Mouse (Mus musculus) right cerebral cortex, postnatal 10 days (tissue): ENCODE results near the gene Acoxl.

ENCODE experiments used
- DNase-seq, 2 experiments: peaks; one replicate each; pipeline ENCODE4 v3.0.0; 2021; ENCODE audit warnings: low spot score in 2 of 2

Gene Acoxl

GRCm38 (mm10) chr2:127838576-127838975, at the start of gene Acoxl:
Gene Acoxl (plus strand): TSS chr2:127838876.
- no peak for DNase-seq

- DNase-seq, result no peak
Measured at GRCm38 (mm10) chr2:127789138-127789537, 49.5 kb upstream of the Acoxl start.

DNA sequence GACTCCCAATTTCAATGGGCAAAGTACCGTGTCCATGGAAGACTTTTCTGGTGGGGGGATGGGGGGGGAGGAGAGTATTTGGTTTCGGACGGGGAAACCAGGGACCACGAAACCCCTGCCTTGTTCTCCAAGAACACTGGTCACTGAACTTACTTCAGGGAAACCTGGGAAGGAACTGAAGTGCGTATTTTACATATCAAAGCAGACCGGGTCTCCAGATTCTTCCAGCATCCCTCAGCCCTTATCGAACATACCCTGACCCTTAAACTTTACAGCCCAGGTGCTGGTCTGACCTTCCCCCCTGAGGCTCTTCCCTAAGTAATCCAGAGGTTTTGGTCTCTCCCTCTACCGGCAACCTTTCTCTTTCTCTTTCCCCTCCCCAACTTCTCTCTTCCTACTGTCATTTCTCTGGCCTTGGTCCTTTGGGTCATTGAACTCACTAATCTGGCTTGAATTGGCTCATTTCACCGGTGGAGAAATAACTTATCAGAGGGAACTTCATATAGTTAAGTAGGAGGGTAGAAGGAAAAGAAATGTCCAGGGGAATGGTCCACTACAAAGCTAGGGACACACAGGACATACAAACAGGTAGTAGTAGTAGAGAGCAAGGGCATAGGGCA, 48.9 kb upstream of the Acoxl start:
- DNase-seq, result no peak

GRCm38 (mm10) chr2:127791919-127792603, 46.6 kb upstream of the Acoxl start, which contains the start of gene Mtln:
Gene Mtln (minus strand): TSS chr2:127792488.
- DNase-seq, result peak; percentile 93 to 94

DNA sequence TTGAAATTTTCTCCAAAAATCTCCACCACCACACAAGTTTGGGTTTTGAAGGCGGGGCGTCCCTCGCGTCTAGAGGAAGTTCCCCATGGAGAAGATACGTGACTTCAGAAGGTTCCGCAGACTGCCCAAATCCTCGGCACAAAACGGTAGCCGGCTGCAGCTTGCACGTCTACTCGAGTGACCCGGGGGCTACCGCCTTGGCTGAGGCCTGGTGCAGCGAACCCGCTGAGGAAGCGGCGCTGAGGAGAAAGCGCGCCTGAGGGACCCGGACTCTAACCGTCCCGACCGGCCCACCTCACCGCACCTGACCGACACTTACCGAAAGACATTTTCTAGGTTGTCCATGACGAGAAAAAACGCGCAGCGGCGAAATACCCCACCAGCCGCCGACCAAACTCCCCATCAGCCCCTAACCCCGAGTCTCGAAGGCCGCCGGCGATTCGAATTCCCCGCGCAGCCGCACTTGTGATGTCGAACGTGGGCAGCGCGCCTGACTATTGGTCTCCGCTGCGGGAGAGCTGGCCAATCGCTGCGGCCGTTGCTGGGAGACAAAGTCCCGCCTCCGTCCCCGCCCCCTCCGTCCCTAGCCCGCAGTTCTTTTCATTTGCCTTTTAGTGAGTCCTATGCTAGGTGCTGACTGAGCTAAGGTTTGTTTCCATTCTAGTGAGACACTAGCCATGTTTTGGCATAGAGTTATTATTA, 7.1 kb upstream of the Acoxl start, which contains the start of gene Bub1:
Bub1 (minus strand) TSS at position 465 of the 702 bp plus-strand sequence.
- DNase-seq, result peak; percentile 97 to 98

DNA sequence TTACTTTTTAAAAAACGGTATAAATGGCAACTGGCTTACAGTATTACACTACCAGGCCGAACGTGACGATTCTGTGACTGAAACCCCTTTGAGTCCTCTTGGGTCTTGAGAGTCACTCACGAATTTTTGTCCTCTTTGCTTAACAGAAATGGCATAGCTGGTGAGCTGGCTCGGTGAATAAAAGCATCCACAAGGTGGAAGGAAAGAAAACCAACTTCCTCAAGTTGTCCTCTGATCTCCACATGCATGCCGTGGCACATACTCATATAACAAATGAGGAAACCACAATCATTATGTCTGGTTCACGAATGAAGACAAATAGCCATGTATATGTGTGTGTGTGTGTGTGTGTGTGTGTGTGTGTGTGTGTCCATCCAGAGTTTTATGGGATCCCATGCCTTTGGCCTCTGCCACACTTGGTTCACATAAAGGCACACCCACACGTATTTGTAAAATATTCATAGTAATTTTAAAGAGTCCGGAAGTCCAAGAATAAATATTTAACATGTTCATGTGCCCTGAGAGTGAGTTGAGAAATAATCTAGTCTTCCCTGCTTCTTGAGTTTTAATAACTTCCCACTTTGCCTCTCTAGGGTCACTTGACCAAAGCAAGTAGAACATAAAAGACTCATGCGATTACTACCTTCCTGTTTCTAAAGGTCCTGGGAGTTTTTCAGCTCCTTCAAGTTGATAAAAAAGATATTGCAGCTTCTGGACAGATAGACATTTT, 6.4 kb upstream of the Acoxl start:
- DNase-seq, result no peak

- DNase-seq, result no peak
Measured at GRCm38 (mm10) chr2:127832833-127833190, 5.9 kb upstream of the Acoxl start.

- DNase-seq, result no peak
Measured at GRCm38 (mm10) chr2:127839425-127839824, 749 bp downstream of the Acoxl start.

GRCm38 (mm10) chr2:127841402-127841801, 2.7 kb downstream of the Acoxl start:
- no peak for DNase-seq

DNA sequence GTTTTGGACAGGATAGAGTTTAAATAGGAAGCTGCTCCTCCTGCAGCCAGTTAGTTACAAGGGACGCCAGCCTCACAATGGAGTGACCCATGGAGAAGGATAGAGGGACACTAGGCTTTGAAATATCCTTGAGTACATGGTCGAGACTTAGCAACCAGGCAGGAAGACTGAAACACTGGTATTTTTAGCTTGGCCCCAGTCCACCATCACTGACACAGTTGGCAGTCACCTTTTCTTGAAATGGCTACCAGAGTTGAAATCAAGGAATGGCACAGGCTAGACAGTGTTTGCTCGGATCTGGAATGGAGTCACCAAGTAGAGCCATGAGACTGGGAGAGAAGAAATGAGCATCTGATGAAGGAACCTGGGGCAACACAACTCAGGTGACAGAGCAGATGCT, 3.7 kb downstream of the Acoxl start:
- no peak for DNase-seq

DNA sequence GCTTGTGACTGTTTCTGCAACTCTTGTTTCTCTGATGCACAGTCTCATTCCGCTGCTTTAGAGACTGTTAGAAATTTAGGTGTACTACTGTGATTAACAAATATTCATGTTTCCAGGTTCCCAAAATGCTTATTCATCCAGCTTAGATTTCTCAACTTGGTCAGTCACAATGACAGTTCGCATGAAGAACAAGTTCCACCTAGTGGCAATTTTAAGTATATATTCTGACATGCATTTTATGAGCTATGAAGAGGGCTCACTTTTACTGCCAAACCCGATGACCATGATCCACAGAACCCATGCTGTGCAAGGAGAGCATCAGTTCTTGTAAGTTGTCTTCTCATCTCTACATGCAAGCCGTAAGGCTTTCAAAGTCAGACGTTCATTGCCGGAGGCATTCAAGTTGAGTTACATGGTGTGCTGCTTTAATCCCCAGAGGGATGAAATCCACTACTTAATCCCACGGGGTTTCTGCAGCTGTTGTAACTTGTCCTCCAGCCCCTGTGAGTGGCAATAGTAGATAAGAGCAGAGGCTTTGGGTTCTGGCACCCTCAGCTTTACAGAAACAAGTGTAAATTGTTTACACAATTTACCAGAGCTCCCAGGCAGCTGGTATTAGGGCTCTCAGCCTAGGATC, 6.8 kb downstream of the Acoxl start:
- DNase-seq, result no peak

DNA sequence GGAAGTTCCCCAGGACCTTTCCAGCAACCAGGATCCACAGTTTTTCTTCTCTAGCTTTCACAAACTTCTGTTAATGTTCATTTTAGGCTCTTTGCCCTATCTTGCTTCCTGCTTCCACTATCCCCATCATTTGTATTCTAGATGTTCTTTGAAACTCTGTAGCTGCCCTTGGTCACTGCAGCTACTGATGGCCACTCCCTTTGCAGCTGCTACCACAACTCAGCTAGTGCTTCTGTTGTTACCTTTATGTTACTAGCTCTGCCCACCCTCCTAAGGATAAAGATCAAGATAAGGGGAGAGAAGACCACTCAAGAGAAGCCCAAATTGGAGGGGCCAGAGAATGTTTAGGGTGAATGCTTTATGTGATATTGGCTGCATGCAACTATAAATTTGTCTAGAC, 7.3 kb downstream of the Acoxl start:
- DNase-seq, result no peak

- DNase-seq, result no peak
Measured at GRCm38 (mm10) chr2:127846571-127846970, 7.9 kb downstream of the Acoxl start.

- DNase-seq, result no peak
Measured at GRCm38 (mm10) chr2:127850371-127850770, 11.7 kb downstream of the Acoxl start.

DNA sequence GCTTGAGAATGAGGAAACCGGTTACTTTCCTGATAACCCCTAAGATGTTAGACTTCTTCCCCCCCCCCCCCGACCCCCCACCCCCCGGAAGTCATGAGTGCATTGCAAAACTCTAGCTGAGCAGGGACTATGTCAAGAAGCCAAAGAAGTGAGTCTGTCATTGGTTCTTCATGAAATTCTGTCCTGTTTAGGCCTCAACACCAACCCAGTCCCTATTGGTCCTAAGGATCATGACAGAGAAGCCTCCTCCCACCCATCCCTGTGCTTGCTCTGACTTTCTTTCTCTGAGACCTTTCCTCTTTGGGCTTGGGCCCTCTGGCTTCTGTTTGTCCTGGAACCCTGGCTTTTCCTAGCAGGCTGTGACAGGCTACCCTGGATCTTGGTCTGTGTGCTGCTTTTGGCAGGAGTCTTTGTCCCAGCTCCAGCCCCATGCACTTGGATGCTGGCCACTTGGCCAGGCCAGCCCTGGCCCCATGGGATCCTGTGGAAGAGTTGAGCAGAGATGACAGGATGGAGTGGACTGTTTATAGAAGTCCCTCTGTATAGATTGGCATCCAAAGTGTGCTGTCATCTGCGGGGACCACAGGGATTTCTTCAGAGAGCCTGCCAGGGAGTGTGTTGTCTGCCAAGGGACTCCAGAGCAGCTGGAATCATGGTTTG, 15.8 kb downstream of the Acoxl start:
- DNase-seq, result peak; percentile 71 to 72

GRCm38 (mm10) chr2:127864381-127864780, 25.7 kb downstream of the Acoxl start:
- no peak for DNase-seq

- no peak for DNase-seq
Measured at GRCm38 (mm10) chr2:127881063-127881462, 42.4 kb downstream of the Acoxl start.

DNA sequence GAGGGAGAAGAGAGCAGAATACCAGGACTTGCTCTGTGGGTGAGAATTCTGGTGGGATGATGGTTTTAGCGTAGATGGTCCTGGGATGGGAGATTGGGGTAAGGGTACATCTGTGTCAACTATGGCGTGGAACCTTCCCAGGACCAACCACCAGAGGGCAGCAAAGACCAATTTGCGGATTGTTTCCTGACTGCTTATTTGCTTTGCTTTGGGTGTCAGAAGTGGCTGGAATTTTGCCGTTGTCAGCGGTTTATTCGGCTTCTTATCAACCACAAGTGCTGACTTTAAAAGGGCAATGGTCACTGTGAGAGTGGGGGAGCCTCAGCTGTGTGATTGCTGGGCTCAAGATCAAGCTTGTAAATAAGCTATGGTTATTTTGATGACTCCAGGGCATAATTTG, 50.8 kb downstream of the Acoxl start:
- peak; percentile 85 to 91 for DNase-seq

DNA sequence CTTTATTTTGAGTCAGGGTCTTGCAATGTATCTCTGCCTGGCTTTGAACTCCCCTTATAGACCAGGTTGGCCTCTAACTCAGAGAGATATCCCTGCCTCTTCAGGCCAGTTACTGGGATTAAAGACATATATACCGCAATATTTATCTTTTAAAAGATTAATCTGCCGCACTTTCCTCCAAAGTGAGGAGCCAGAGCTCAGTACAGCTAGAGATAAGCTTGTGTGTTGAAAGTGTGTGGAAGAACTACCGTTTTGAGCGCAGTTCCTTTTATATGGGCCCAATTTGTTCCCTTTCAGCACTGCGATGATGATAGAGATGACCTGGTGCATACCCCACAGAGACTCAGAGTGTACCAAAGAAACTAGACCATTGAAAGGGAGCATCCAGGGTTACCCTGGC, 51.3 kb downstream of the Acoxl start:
- no peak for DNase-seq

DNA sequence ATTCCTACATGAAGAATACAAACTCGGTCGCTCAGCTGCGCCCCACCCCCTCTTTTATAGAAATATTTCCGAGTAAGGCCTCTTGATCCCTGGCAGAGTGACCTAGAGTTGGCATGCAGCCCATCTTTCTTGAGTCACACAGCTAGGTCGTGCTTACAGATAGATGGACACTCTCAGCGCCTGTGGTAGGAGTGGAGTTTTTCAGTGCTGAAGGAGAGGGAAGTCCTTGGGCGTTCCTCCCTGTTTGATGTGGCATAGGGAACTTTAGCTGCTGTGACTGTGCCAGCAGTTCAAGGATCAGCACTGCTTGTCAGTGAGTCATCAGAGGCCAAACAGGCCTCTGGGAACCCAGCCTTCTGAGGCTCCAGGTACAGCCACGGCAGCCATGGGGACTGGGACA, 51.9 kb downstream of the Acoxl start:
- peak in 1 of 2 experiments; percentile 34 for DNase-seq

DNA sequence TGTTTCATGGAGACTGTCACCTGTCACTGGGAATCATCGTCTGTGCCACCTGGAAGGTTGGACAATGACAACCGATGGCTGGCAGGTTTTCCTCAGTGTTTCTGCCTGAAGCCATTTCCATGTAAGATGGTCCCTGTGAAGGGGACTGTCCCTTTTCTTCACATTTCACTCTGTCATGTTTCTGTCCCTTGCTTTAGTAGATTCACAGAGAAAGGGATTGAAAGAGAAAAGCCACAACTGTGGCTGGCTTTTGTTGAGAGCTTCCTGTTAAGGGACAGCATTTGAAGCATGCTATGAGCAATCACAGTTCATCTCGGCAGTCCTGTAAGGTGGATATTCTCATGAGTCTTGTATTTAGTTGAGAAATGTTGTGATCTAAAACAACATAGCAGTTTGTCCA, 52.4 kb downstream of the Acoxl start:
- no peak for DNase-seq
